Mouse (Mus musculus): ENCODE results near the gene Eif5a.

DNA sequence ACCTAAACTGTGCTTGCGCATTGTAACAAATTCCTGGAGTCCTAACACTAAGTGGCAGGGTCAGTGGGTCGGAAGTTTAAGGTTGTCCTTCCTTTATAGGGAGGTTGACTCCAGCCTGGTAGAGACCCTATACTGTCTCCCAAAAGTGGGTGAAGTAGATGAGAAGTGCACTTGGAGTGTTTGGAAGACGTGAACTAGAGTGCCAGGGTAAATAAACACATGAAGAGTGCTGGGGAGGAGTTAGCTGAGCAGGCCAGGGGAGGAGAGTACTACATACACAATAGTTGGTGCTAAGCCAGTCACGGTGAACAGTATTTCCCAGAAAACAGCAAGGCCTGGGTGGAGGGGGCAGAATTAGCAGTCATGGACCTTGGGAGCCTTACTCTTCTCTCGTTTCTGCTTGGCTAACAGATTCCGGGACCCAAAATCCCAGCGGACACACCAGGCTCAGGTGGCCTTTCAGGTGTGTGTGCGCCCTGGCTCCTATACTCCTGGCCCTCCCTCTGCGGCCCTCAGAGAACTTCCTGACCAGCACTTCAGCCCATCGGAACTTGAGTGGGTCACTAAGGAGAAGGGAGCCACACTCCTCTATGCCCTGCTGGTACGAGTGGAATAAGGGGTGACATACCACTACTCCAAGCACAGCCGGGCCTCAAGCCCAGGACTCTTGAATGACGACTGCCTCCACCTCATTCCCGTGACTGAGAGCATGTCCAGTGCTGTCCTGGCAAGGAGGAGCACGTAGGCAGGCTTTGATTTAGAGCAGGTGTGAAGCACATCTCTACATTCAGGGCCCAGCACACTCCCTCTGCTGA lies 8.8 kb downstream of the Eif5a start:
- TF ChIP-seq GATA1 (IDR thresholded peaks at IDR 0.05; ENCODE audit: borderline replicate concordance, low read length) (no peak), FLI1 (IDR thresholded peaks at IDR 0.05; ENCODE audit: low read length) (no peak)

Measured in megakaryocyte, embryonic 14.5 days (primary cell).